Mouse (Mus musculus): Measurements from ENCODE around the gene E2f6. TPM values are rescaled to one million over a fixed set of nuclear protein-coding genes. Genes with fewer than 3 reads are reported as not detected.

The E2f6 gene
- total and polyA plus RNA-seq, 3 experiments, result 8.0 to 37.1 (median 27.8) TPM

- Histone ChIP-seq H3K27me3 (ENCODE audit: insufficient read depth, low read length) (peaks cover 14% of the 10 kb centered on the region), H3K4me3 (ENCODE audit: low read depth, low read length) (no peak overlapping the region), H3K36me3 (replicated peaks) (no peaks in the 10 kb centered on the region), H3K4me1 (ENCODE audit: insufficient read depth, low read depth, low read length) (peaks cover 3% of the 10 kb centered on the region; the same call in 1 of the 2 replicates), H3K9me3 (replicated peaks) (no peaks in the 10 kb centered on the region)
- TF ChIP-seq POLR2AphosphoS5 (IDR thresholded peaks at IDR 0.05; ENCODE audit: insufficient replicate concordance, low read depth, low read length) (no peak), GATA2 (IDR thresholded peaks at IDR 0.05; ENCODE audit: borderline replicate concordance, low read depth, low read length) (no peak), CTCF (IDR thresholded peaks at IDR 0.05; ENCODE audit: low read depth, low read length) (no peak), TAL1 (conservative IDR thresholded peaks at IDR 0.05; ENCODE audit: low read depth, low read length) (no peak), GATA1 (IDR thresholded peaks at IDR 0.05; ENCODE audit: borderline replicate concordance, low read length) (no peak)
- DNase-seq (ENCODE audit: low spot score) (no peak), ATAC-seq (ENCODE audit: extremely low read depth, insufficient number of reproducible peaks, low FRiP score, poor library complexity, severe bottlenecking) (no peak)
Observed at GRCm38 (mm10) chr12:16844623-16845592, 34.1 kb downstream of the E2f6 start.

- TF ChIP-seq POLR2AphosphoS5 (IDR thresholded peaks at IDR 0.05; ENCODE audit: insufficient replicate concordance, low read depth, low read length), result no peak
- TF ChIP-seq TAL1 (conservative IDR thresholded peaks at IDR 0.05; ENCODE audit: low read depth, low read length), result no peak
- no peak for TF ChIP-seq GATA2 (IDR thresholded peaks at IDR 0.05; ENCODE audit: borderline replicate concordance, low read depth, low read length)
- no peak for TF ChIP-seq GATA1 (IDR thresholded peaks at IDR 0.05; ENCODE audit: borderline replicate concordance, low read length)
- TF ChIP-seq CTCF (IDR thresholded peaks at IDR 0.05; ENCODE audit: low read depth, low read length), result no peak
- DNase-seq (ENCODE audit: low spot score) (no peak), ATAC-seq (ENCODE audit: extremely low read depth, insufficient number of reproducible peaks, low FRiP score, poor library complexity, severe bottlenecking) (no peak)
- H3K4me3 ChIP-seq (ENCODE audit: low read depth, low read length), result no peak overlapping the region
- H3K27me3 ChIP-seq (ENCODE audit: insufficient read depth, low read length), result peaks cover 10% of the 10 kb centered on the region
- H3K36me3 ChIP-seq (replicated peaks), result no peaks in the 10 kb centered on the region
- H3K9me3 ChIP-seq (replicated peaks), result no peaks in the 10 kb centered on the region
- H3K4me1 ChIP-seq (ENCODE audit: insufficient read depth, low read depth, low read length), result peaks cover 3% of the 10 kb centered on the region; the same call in 1 of the 2 replicates
Observed at GRCm38 (mm10) chr12:16847204-16847792, 36.5 kb downstream of the E2f6 start.

GRCm38 (mm10) chr12:16848501-16848900 lies 37.7 kb downstream of the E2f6 start:
- H3K9me3 ChIP-seq (replicated peaks), result no peaks in the 10 kb centered on the region
- H3K4me3 ChIP-seq (ENCODE audit: low read depth, low read length), result no peak overlapping the region
- DNase-seq (ENCODE audit: low spot score), result no peak
- peaks cover 3% of the 10 kb centered on the region; the same call in 1 of the 2 replicates for H3K4me1 ChIP-seq (ENCODE audit: insufficient read depth, low read depth, low read length)
- peaks cover 7% of the 10 kb centered on the region for H3K27me3 ChIP-seq (ENCODE audit: insufficient read depth, low read length)
- TF ChIP-seq TAL1 (conservative IDR thresholded peaks at IDR 0.05; ENCODE audit: low read depth, low read length) (no peak), POLR2AphosphoS5 (IDR thresholded peaks at IDR 0.05; ENCODE audit: insufficient replicate concordance, low read depth, low read length) (no peak), GATA2 (IDR thresholded peaks at IDR 0.05; ENCODE audit: borderline replicate concordance, low read depth, low read length) (no peak), CTCF (IDR thresholded peaks at IDR 0.05; ENCODE audit: low read depth, low read length) (no peak), GATA1 (IDR thresholded peaks at IDR 0.05; ENCODE audit: borderline replicate concordance, low read length) (no peak)
- no peaks in the 10 kb centered on the region for H3K36me3 ChIP-seq (replicated peaks)
- ATAC-seq (ENCODE audit: extremely low read depth, insufficient number of reproducible peaks, low FRiP score, poor library complexity, severe bottlenecking), result no peak

- Histone ChIP-seq H3K36me3 (replicated peaks) (no peaks in the 10 kb centered on the region), H3K4me3 (ENCODE audit: low read depth, low read length) (no peak overlapping the region), H3K27me3 (ENCODE audit: insufficient read depth, low read length) (peaks cover 9% of the 10 kb centered on the region), H3K9me3 (replicated peaks) (no peaks in the 10 kb centered on the region), H3K4me1 (ENCODE audit: insufficient read depth, low read depth, low read length) (peaks cover 3% of the 10 kb centered on the region; the same call in 1 of the 2 replicates)
- DNase-seq (ENCODE audit: low spot score) (no peak), ATAC-seq (ENCODE audit: extremely low read depth, insufficient number of reproducible peaks, low FRiP score, poor library complexity, severe bottlenecking) (no peak)
- TF ChIP-seq POLR2AphosphoS5 (IDR thresholded peaks at IDR 0.05; ENCODE audit: insufficient replicate concordance, low read depth, low read length) (no peak), TAL1 (conservative IDR thresholded peaks at IDR 0.05; ENCODE audit: low read depth, low read length) (no peak), GATA2 (IDR thresholded peaks at IDR 0.05; ENCODE audit: borderline replicate concordance, low read depth, low read length) (no peak), GATA1 (IDR thresholded peaks at IDR 0.05; ENCODE audit: borderline replicate concordance, low read length) (no peak), CTCF (IDR thresholded peaks at IDR 0.05; ENCODE audit: low read depth, low read length) (no peak)
Observed at GRCm38 (mm10) chr12:16849821-16850220, 39.1 kb downstream of the E2f6 start.

GRCm38 (mm10) chr12:16850431-16851375 lies 39.9 kb downstream of the E2f6 start:
- ATAC-seq (ENCODE audit: extremely low read depth, insufficient number of reproducible peaks, low FRiP score, poor library complexity, severe bottlenecking), result no peak
- Histone ChIP-seq H3K4me3 (ENCODE audit: low read depth, low read length) (no peak overlapping the region), H3K9me3 (replicated peaks) (no peaks in the 10 kb centered on the region), H3K4me1 (ENCODE audit: insufficient read depth, low read depth, low read length) (peaks cover 3% of the 10 kb centered on the region; the same call in 1 of the 2 replicates), H3K36me3 (replicated peaks) (no peaks in the 10 kb centered on the region), H3K27me3 (ENCODE audit: insufficient read depth, low read length) (peaks cover 9% of the 10 kb centered on the region)
- no peak for DNase-seq (ENCODE audit: low spot score)
- TF ChIP-seq GATA1 (IDR thresholded peaks at IDR 0.05; ENCODE audit: borderline replicate concordance, low read length), result no peak
- TF ChIP-seq POLR2AphosphoS5 (IDR thresholded peaks at IDR 0.05; ENCODE audit: insufficient replicate concordance, low read depth, low read length), result no peak
- TF ChIP-seq TAL1 (conservative IDR thresholded peaks at IDR 0.05; ENCODE audit: low read depth, low read length), result no peak
- TF ChIP-seq CTCF (IDR thresholded peaks at IDR 0.05; ENCODE audit: low read depth, low read length), result no peak
- no peak for TF ChIP-seq GATA2 (IDR thresholded peaks at IDR 0.05; ENCODE audit: borderline replicate concordance, low read depth, low read length)

All from G1E (cell line).